Mouse (Mus musculus): ENCODE results near the gene Lnpk. TPM values are rescaled to one million over a fixed set of nuclear protein-coding genes. Genes with fewer than 3 reads are reported as not detected.
A peak's percentile ranks its signal among the peaks of the same experiment; 100 is the strongest.

Lnpk gene
- polyA plus RNA-seq (2015; fragmentation: Nextera tagmentation; extraction: Ambion mirVana) = 31.5 and 31.9 TPM in 2 replicates

GRCm38 (mm10) chr2:74578843-74579489 lies at the start of gene Lnpk:
TSS of gene Lnpk (minus strand) at chr2:74579435.
- WGBS = 0% methylated on average over 34 of the region's 34 CpGs
- H3K36me3 ChIP-seq = no peaks in the 10 kb centered on the region
- ATAC-seq (ENCODE audit: insufficient number of reproducible peaks, low FRiP score, low TSS enrichment, low read depth) = peak; percentile 99
- peaks cover 10% of the 10 kb centered on the region for H3K4me1 ChIP-seq
- peak within 1 kb of the TSS; percentile 89 for H3K9ac ChIP-seq
- peak within 1 kb of the TSS; percentile 75 for H3K4me2 ChIP-seq
- no peaks in the 10 kb centered on the region for H3K9me3 ChIP-seq
- H3K4me3 ChIP-seq = peak within 1 kb of the TSS; percentile 99
- H3K27me3 ChIP-seq = no peaks in the 10 kb centered on the region
- peak within 1 kb of the TSS; percentile 86 for H3K27ac ChIP-seq

GRCm38 (mm10) chr2:74620368-74620767 lies 41.1 kb upstream of the Lnpk start:
- Histone ChIP-seq H3K4me1 (no peaks in the 10 kb centered on the region; the same call in 1 of the 2 replicates), H3K4me3 (peak overlapping the region; percentile 20; the same call in 1 of the 2 replicates), H3K27me3 (no peaks in the 10 kb centered on the region), H3K27ac (peak overlapping the region; percentile 79), H3K36me3 (no peaks in the 10 kb centered on the region), H3K9me3 (no peaks in the 10 kb centered on the region), H3K4me2 (peak overlapping the region; percentile 39), H3K9ac (no peak overlapping the region)
- WGBS = 46% methylated on average over 10 of the region's 10 CpGs
- ATAC-seq (ENCODE audit: insufficient number of reproducible peaks, low FRiP score, low TSS enrichment, low read depth) = no peak

GRCm38 (mm10) chr2:74619676-74620246 lies 40.5 kb upstream of the Lnpk start:
- no peak for ATAC-seq (ENCODE audit: insufficient number of reproducible peaks, low FRiP score, low TSS enrichment, low read depth)
- no peaks in the 10 kb centered on the region for H3K9me3 ChIP-seq
- H3K27ac ChIP-seq = 0 out of 2 replicates have a peak overlapping the region, but pooled peaks have one; percentile 79
- H3K36me3 ChIP-seq = no peaks in the 10 kb centered on the region
- H3K9ac ChIP-seq = no peak overlapping the region
- no peaks in the 10 kb centered on the region; the same call in 1 of the 2 replicates for H3K4me1 ChIP-seq
- H3K4me3 ChIP-seq = no peak overlapping the region
- 32% methylated on average over 3 of the region's 3 CpGs for WGBS
- H3K27me3 ChIP-seq = no peaks in the 10 kb centered on the region
- peak overlapping the region; percentile 39 for H3K4me2 ChIP-seq

GRCm38 (mm10) chr2:74617706-74618105 lies 38.5 kb upstream of the Lnpk start:
- Histone ChIP-seq H3K9ac (no peak overlapping the region), H3K27me3 (no peaks in the 10 kb centered on the region), H3K4me3 (no peak overlapping the region), H3K36me3 (no peaks in the 10 kb centered on the region), H3K9me3 (no peaks in the 10 kb centered on the region), H3K27ac (no peak overlapping the region), H3K4me1 (no peaks in the 10 kb centered on the region; the same call in 1 of the 2 replicates), H3K4me2 (peak overlapping the region; percentile 25; the same call in 1 of the 2 replicates)
- 30% methylated on average over 9 of the region's 9 CpGs for WGBS
- no peak for ATAC-seq (ENCODE audit: insufficient number of reproducible peaks, low FRiP score, low TSS enrichment, low read depth)

- ATAC-seq (ENCODE audit: insufficient number of reproducible peaks, low FRiP score, low TSS enrichment, low read depth) = no peak
- WGBS = 93% methylated on average over 4 of the region's 4 CpGs
- no peak overlapping the region for H3K4me3 ChIP-seq
- H3K4me2 ChIP-seq = no peak overlapping the region
- no peak overlapping the region for H3K27ac ChIP-seq
- H3K9ac ChIP-seq = no peak overlapping the region
- H3K27me3 ChIP-seq = no peaks in the 10 kb centered on the region
- H3K9me3 ChIP-seq = no peaks in the 10 kb centered on the region
- no peaks in the 10 kb centered on the region for H3K4me1 ChIP-seq
- H3K36me3 ChIP-seq = no peaks in the 10 kb centered on the region
These were observed 32.2 kb upstream of the Lnpk start for GRCm38 (mm10) chr2:74611406-74611805.

- Histone ChIP-seq H3K9me3 (no peaks in the 10 kb centered on the region), H3K27me3 (no peaks in the 10 kb centered on the region), H3K4me3 (no peak overlapping the region), H3K27ac (no peak overlapping the region), H3K4me2 (no peak overlapping the region), H3K4me1 (no peaks in the 10 kb centered on the region), H3K36me3 (no peaks in the 10 kb centered on the region), H3K9ac (no peak overlapping the region)
- ATAC-seq (ENCODE audit: insufficient number of reproducible peaks, low FRiP score, low TSS enrichment, low read depth) = no peak
These were observed 30.1 kb upstream of the Lnpk start for GRCm38 (mm10) chr2:74609350-74609749.

GRCm38 (mm10) chr2:74606087-74606760 lies 27.0 kb upstream of the Lnpk start:
- H3K27ac ChIP-seq = no peak overlapping the region
- no peak for ATAC-seq (ENCODE audit: insufficient number of reproducible peaks, low FRiP score, low TSS enrichment, low read depth)
- no peaks in the 10 kb centered on the region for H3K36me3 ChIP-seq
- no peak overlapping the region for H3K4me3 ChIP-seq
- 84% methylated on average over 5 of the region's 5 CpGs for WGBS
- no peak overlapping the region for H3K9ac ChIP-seq
- H3K27me3 ChIP-seq = no peaks in the 10 kb centered on the region
- no peaks in the 10 kb centered on the region for H3K9me3 ChIP-seq
- no peak overlapping the region for H3K4me2 ChIP-seq
- H3K4me1 ChIP-seq = no peaks in the 10 kb centered on the region

GRCm38 (mm10) chr2:74604011-74604410 lies 24.8 kb upstream of the Lnpk start:
- no peak overlapping the region for H3K4me3 ChIP-seq
- 37% methylated on average over 3 of the region's 3 CpGs for WGBS
- no peaks in the 10 kb centered on the region for H3K36me3 ChIP-seq
- H3K4me1 ChIP-seq = no peaks in the 10 kb centered on the region
- no peak overlapping the region for H3K4me2 ChIP-seq
- no peak for ATAC-seq (ENCODE audit: insufficient number of reproducible peaks, low FRiP score, low TSS enrichment, low read depth)
- no peaks in the 10 kb centered on the region for H3K9me3 ChIP-seq
- no peaks in the 10 kb centered on the region for H3K27me3 ChIP-seq
- no peak overlapping the region for H3K9ac ChIP-seq
- H3K27ac ChIP-seq = no peak overlapping the region

- Histone ChIP-seq H3K4me2 (no peak overlapping the region), H3K27me3 (no peaks in the 10 kb centered on the region), H3K9me3 (no peaks in the 10 kb centered on the region; the same call in 1 of the 2 replicates), H3K27ac (no peak overlapping the region), H3K4me3 (no peak overlapping the region), H3K4me1 (no peaks in the 10 kb centered on the region), H3K9ac (no peak overlapping the region), H3K36me3 (no peaks in the 10 kb centered on the region)
- WGBS = 73% methylated on average over 5 of the region's 5 CpGs
- ATAC-seq (ENCODE audit: insufficient number of reproducible peaks, low FRiP score, low TSS enrichment, low read depth) = no peak
These were observed 23.2 kb upstream of the Lnpk start for GRCm38 (mm10) chr2:74602483-74602882.

GRCm38 (mm10) chr2:74597169-74597568 lies 17.9 kb upstream of the Lnpk start:
- no peak for ATAC-seq (ENCODE audit: insufficient number of reproducible peaks, low FRiP score, low TSS enrichment, low read depth)
- 70% methylated on average over 3 of the region's 3 CpGs for WGBS

GRCm38 (mm10) chr2:74596094-74596493 lies 16.9 kb upstream of the Lnpk start:
- H3K27ac ChIP-seq = no peak overlapping the region
- H3K27me3 ChIP-seq = no peaks in the 10 kb centered on the region
- ATAC-seq (ENCODE audit: insufficient number of reproducible peaks, low FRiP score, low TSS enrichment, low read depth) = no peak
- no peak overlapping the region for H3K4me3 ChIP-seq
- H3K9me3 ChIP-seq = no peaks in the 10 kb centered on the region; the same call in 1 of the 2 replicates
- no peaks in the 10 kb centered on the region for H3K36me3 ChIP-seq
- H3K4me1 ChIP-seq = no peaks in the 10 kb centered on the region
- H3K4me2 ChIP-seq = no peak overlapping the region
- H3K9ac ChIP-seq = no peak overlapping the region

More at GRCm38 (mm10) chr2:74597169-74597568, 17.9 kb upstream of the Lnpk start:
- no peak overlapping the region for H3K9ac ChIP-seq
- no peaks in the 10 kb centered on the region for H3K4me1 ChIP-seq
- H3K36me3 ChIP-seq = no peaks in the 10 kb centered on the region
- no peak overlapping the region for H3K4me2 ChIP-seq
- H3K27ac ChIP-seq = no peak overlapping the region
- no peak overlapping the region for H3K4me3 ChIP-seq
- no peaks in the 10 kb centered on the region; the same call in 1 of the 2 replicates for H3K9me3 ChIP-seq
- no peaks in the 10 kb centered on the region for H3K27me3 ChIP-seq
